Mouse (Mus musculus) limb, embryonic 12.5 days (tissue): ENCODE results near the gene Fam198b. TPM values are rescaled to one million over a fixed set of nuclear protein-coding genes. Genes with fewer than 3 reads are reported as not detected.

Source experiments
- ATAC-seq: fragments of 200-750 bp; cut with Nextera tagmentation; 2 replicates; pipeline ENCODE4 v1.8.0; 2017; ENCODE audit warnings: low read depth, moderate TSS enrichment; ENCODE audit not compliant: insufficient number of reproducible peaks, insufficient read depth, low FRiP score, low TSS enrichment
- H3K27ac ChIP-seq: fragments of 300-500 bp; sonication (generic); 2 replicates; pipeline ENCODE4 v1.5.1; 2016; ENCODE audit warnings: mild to moderate bottlenecking, moderate library complexity
- H3K27me3 ChIP-seq: fragments of 300-500 bp; sonication (generic); 2 replicates; pipeline ENCODE4 v1.6.1; 2016; ENCODE audit warnings: mild to moderate bottlenecking, moderate library complexity
- H3K36me3 ChIP-seq: fragments of 300-500 bp; sonication (generic); 2 replicates; pipeline ENCODE4 v1.6.1; 2016; ENCODE audit warnings: mild to moderate bottlenecking, moderate library complexity
- H3K4me1 ChIP-seq: fragments of 300-500 bp; sonication (generic); replicated peaks from 2 replicates; pipeline ENCODE4 v1.6.1; 2016
- H3K4me2 ChIP-seq: fragments of 300-500 bp; sonication (generic); 2 replicates; pipeline ENCODE4 v1.6.1; 2016; ENCODE audit warnings: mild to moderate bottlenecking, moderate library complexity
- H3K4me3 ChIP-seq: fragments of 300-500 bp; sonication (generic); replicated peaks from 2 replicates; pipeline ENCODE4 v1.5.1; 2016; ENCODE audit warnings: mild to moderate bottlenecking
- H3K9ac ChIP-seq: fragments of 300-500 bp; sonication (generic); replicated peaks from 2 replicates; pipeline ENCODE4 v1.6.1; 2016; ENCODE audit warnings: mild to moderate bottlenecking, moderate library complexity
- H3K9me3 ChIP-seq: fragments of 300-500 bp; sonication (generic); 2 replicates; pipeline ENCODE4 v1.6.1; 2016; ENCODE audit warnings: mild to moderate bottlenecking, moderate library complexity
- WGBS: fragments of 180-500 bp; shearing (Covaris S2); methylation state at CpG from one replicate; pipeline ENCODE4 v1.1.7; 2016; 5-methylcytosine and 5-hydroxymethylcytosine counted together
- polyA plus RNA-seq: library from polyadenylated mRNA; unstranded; fragments of >200 nt; fragmentation: Nextera tagmentation; extraction: Ambion mirVana; gene quantifications from 2 replicates; pipeline ENCODE4 v1.2.1, GENCODE M21; 2016

Fam198b gene
- polyA plus RNA-seq, 1 experiment from 2014 or later, result 5.9 TPM

GRCm38 (mm10) chr3:79852654-79853166 is 31.6 kb upstream of the Fam198b start, which contains the start of gene Tmem144:
Gene Tmem144, minus strand, starts transcription at chr3:79852773.
- H3K9ac ChIP-seq, result no peak within 1 kb of the TSS
- no peak within 1 kb of the TSS for H3K4me2 ChIP-seq
- H3K4me3 ChIP-seq, result no peak within 1 kb of the TSS
- H3K9me3 ChIP-seq, result no peaks in the 10 kb centered on the region
- no peak within 1 kb of the TSS for H3K27ac ChIP-seq
- ATAC-seq, result no peak
- H3K4me1 ChIP-seq, result no peaks in the 10 kb centered on the region
- no peaks in the 10 kb centered on the region for H3K27me3 ChIP-seq
- no peaks in the 10 kb centered on the region for H3K36me3 ChIP-seq
- 74% methylated on average over 8 of the region's 8 CpGs for WGBS

DNA sequence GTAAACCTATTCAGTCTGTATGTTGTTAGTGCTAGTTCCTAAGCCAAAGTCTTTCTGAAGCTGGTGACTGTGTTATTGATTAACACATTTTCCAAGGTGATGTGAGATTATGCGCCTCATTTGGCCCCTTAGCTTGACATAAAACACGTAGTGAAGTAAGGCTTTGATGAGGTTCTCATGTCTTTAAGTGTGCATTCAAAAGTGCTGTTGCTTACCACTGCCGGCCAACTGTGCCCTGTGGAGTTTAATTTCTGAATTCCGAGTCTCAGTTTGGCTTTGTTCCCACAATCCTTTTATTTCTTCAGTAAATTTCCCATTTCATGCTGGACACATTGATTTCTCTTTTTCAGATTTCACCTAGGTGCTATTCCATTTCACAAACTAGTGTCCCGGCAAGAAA is 26.6 kb upstream of the Fam198b start:
- H3K4me1 ChIP-seq, result no peaks in the 10 kb centered on the region
- no peak overlapping the region for H3K4me2 ChIP-seq
- H3K36me3 ChIP-seq, result no peaks in the 10 kb centered on the region
- H3K9ac ChIP-seq, result no peak overlapping the region
- H3K27me3 ChIP-seq, result no peaks in the 10 kb centered on the region
- no peak for ATAC-seq
- no peaks in the 10 kb centered on the region for H3K9me3 ChIP-seq
- H3K4me3 ChIP-seq, result no peak overlapping the region
- 54% methylated on average over 5 of the region's 5 CpGs for WGBS
- H3K27ac ChIP-seq, result no peak overlapping the region

DNA sequence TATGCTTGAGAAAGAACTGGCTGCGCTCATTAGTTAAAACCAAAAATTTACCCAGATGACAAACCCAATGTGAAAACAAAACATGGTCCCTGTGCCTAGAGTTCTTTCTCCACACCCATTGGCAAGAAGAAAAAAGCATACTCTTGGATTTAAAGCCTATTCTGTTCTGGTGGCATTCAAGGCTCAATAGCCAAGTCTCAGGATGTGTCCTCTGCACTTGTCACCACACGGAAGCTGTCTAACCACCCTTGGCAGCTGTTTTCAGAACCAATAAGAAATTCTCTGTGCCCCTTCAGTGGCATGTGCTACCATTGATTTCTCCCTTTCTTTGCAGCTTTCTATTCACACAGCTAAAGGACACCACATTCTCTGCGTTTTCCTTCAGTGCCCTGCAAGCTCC is 26.1 kb upstream of the Fam198b start:
- Histone ChIP-seq H3K9ac (no peak overlapping the region), H3K4me3 (no peak overlapping the region), H3K27me3 (no peaks in the 10 kb centered on the region), H3K4me2 (no peak overlapping the region), H3K4me1 (no peaks in the 10 kb centered on the region), H3K36me3 (no peaks in the 10 kb centered on the region), H3K9me3 (no peaks in the 10 kb centered on the region), H3K27ac (no peak overlapping the region)
- ATAC-seq, result no peak
- WGBS, result 79% methylated on average over 3 of the region's 3 CpGs

- Histone ChIP-seq H3K27me3 (no peaks in the 10 kb centered on the region), H3K4me3 (no peak overlapping the region), H3K36me3 (no peaks in the 10 kb centered on the region), H3K9me3 (no peaks in the 10 kb centered on the region), H3K4me2 (no peak overlapping the region), H3K27ac (no peak overlapping the region), H3K4me1 (no peaks in the 10 kb centered on the region), H3K9ac (no peak overlapping the region)
- no peak for ATAC-seq
- 42% methylated on average over 7 of the region's 7 CpGs for WGBS
These were observed 19.5 kb upstream of the Fam198b start for GRCm38 (mm10) chr3:79864824-79865223.

- no peak for ATAC-seq
- Histone ChIP-seq H3K36me3 (no peaks in the 10 kb centered on the region), H3K4me1 (no peaks in the 10 kb centered on the region), H3K27me3 (no peaks in the 10 kb centered on the region), H3K4me3 (no peak overlapping the region), H3K4me2 (no peak overlapping the region), H3K9me3 (no peaks in the 10 kb centered on the region), H3K27ac (no peak overlapping the region), H3K9ac (no peak overlapping the region)
- 91% methylated on average over 3 of the region's 3 CpGs for WGBS
These were observed 18.2 kb upstream of the Fam198b start for GRCm38 (mm10) chr3:79866089-79866488.

DNA sequence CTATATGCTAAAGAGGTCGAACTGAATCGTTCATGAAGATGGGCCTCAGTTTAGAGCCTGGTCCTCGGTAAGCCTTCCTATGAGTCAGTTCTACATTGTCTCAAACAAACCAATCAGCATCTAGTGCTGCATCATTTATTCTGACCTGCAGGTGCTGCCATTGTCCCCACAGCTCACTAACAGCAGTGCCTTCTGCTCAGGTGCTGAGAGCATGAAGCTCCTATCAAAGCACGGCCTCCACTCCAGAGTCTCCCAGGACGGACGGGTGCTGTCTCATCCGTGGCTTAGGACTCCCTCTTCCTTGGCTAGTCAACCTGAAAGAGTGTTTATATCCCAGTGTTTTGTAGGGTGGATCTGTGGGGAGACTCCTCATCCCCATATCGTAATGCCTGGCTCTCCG is 17.8 kb upstream of the Fam198b start:
- ATAC-seq, result no peak
- WGBS, result 84% methylated on average over 9 of the region's 9 CpGs
- Histone ChIP-seq H3K4me3 (no peak overlapping the region), H3K9ac (no peak overlapping the region), H3K9me3 (no peaks in the 10 kb centered on the region), H3K4me1 (no peaks in the 10 kb centered on the region), H3K36me3 (no peaks in the 10 kb centered on the region), H3K27me3 (no peaks in the 10 kb centered on the region), H3K4me2 (no peak overlapping the region), H3K27ac (no peak overlapping the region)

GRCm38 (mm10) chr3:79867121-79867709 is 17.1 kb upstream of the Fam198b start:
- H3K9ac ChIP-seq, result no peak overlapping the region
- ATAC-seq, result no peak
- H3K9me3 ChIP-seq, result no peaks in the 10 kb centered on the region
- WGBS, result 50% methylated on average over 1 of the region's 1 CpGs
- no peaks in the 10 kb centered on the region for H3K27me3 ChIP-seq
- no peak overlapping the region for H3K4me2 ChIP-seq
- no peak overlapping the region for H3K4me3 ChIP-seq
- no peak overlapping the region for H3K27ac ChIP-seq
- no peaks in the 10 kb centered on the region for H3K36me3 ChIP-seq
- H3K4me1 ChIP-seq, result no peaks in the 10 kb centered on the region

DNA sequence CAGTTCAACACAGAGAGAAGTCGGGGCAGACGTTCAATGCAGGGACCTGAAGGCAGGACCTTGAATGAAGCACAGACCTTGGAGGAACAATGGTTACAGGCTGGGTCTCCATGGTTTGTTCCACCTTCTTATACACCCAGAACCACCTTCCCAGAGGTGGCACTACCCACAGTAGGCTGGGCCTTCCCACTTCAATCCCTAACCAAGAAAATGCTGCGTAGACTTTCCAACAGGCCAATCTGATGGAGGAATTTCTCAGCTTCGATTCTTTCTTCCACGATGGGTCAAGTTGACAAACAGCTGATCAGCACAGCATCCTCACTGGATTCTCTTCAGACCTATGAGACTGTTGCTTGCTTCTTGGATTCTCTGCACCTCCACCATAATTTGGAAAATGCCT is 8.9 kb upstream of the Fam198b start:
- no peak overlapping the region for H3K4me2 ChIP-seq
- no peak for ATAC-seq
- no peaks in the 10 kb centered on the region for H3K36me3 ChIP-seq
- H3K27me3 ChIP-seq, result no peaks in the 10 kb centered on the region
- peaks cover 8% of the 10 kb centered on the region; the same call in 1 of the 2 replicates for H3K4me1 ChIP-seq
- no peak overlapping the region for H3K4me3 ChIP-seq
- WGBS, result 95% methylated on average over 5 of the region's 5 CpGs
- H3K9ac ChIP-seq, result no peak overlapping the region
- no peak overlapping the region for H3K27ac ChIP-seq
- no peaks in the 10 kb centered on the region for H3K9me3 ChIP-seq

DNA sequence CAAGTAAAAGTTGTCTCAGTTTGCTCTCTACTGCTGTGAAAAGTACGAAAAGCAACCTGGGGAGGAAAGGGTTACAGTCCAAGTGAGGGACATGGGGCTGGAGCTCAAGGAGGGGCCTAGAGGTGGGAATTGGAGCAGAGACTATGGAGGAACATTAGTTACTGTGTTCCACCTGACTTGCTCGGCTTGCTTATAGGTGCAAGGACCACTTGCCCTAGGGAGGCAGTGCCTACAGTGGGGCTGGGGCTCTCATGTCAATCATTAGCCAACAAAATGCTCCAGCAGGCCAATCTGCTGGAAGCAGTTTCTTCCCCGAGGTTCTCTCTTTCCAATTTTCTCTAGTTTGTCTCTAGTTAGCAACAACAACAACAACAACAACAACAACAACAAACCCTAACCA is 6.0 kb upstream of the Fam198b start:
- no peak overlapping the region for H3K27ac ChIP-seq
- H3K27me3 ChIP-seq, result no peaks in the 10 kb centered on the region
- H3K4me3 ChIP-seq, result no peak overlapping the region
- H3K4me1 ChIP-seq, result peaks cover 8% of the 10 kb centered on the region; the same call in 1 of the 2 replicates
- no peaks in the 10 kb centered on the region for H3K9me3 ChIP-seq
- WGBS, result 59% methylated on average over 3 of the region's 3 CpGs
- no peak for ATAC-seq
- no peak overlapping the region for H3K9ac ChIP-seq
- H3K36me3 ChIP-seq, result no peaks in the 10 kb centered on the region
- H3K4me2 ChIP-seq, result no peak overlapping the region

GRCm38 (mm10) chr3:79879246-79879645 is 5.1 kb upstream of the Fam198b start:
- Histone ChIP-seq H3K9me3 (no peaks in the 10 kb centered on the region), H3K4me1 (peaks cover 9% of the 10 kb centered on the region; the same call in 1 of the 2 replicates), H3K4me2 (no peak overlapping the region), H3K27me3 (no peaks in the 10 kb centered on the region), H3K9ac (no peak overlapping the region), H3K27ac (no peak overlapping the region), H3K36me3 (no peaks in the 10 kb centered on the region), H3K4me3 (no peak overlapping the region)
- no peak for ATAC-seq
- 28% methylated on average over 9 of the region's 9 CpGs for WGBS

- Histone ChIP-seq H3K4me2 (no peak overlapping the region), H3K9me3 (no peaks in the 10 kb centered on the region), H3K9ac (no peak overlapping the region), H3K27me3 (no peaks in the 10 kb centered on the region), H3K36me3 (no peaks in the 10 kb centered on the region), H3K4me3 (no peak overlapping the region), H3K27ac (no peak overlapping the region), H3K4me1 (peaks cover 24% of the 10 kb centered on the region)
- ATAC-seq, result no peak
- WGBS, result 63% methylated on average over 2 of the region's 2 CpGs
These were observed 2.7 kb upstream of the Fam198b start for GRCm38 (mm10) chr3:79881645-79882044.

GRCm38 (mm10) chr3:79883092-79883491 is 1.2 kb upstream of the Fam198b start:
- no peaks in the 10 kb centered on the region for H3K27me3 ChIP-seq
- H3K4me3 ChIP-seq, result no peak overlapping the region
- H3K36me3 ChIP-seq, result no peaks in the 10 kb centered on the region
- no peaks in the 10 kb centered on the region for H3K9me3 ChIP-seq
- no peak overlapping the region for H3K9ac ChIP-seq
- no peak overlapping the region for H3K27ac ChIP-seq
- 52% methylated on average over 7 of the region's 7 CpGs for WGBS
- ATAC-seq, result no peak
- H3K4me1 ChIP-seq, result peaks cover 32% of the 10 kb centered on the region
- no peak overlapping the region for H3K4me2 ChIP-seq
